Mouse (Mus musculus): ENCODE results near the gene Pidd1. TPM values are rescaled to one million over a fixed set of nuclear protein-coding genes. Genes with fewer than 3 reads are reported as not detected.

The Pidd1 gene
- total and polyA plus RNA-seq, 3 experiments = 5.8 to 24.9 (median 7.8) TPM

DNA sequence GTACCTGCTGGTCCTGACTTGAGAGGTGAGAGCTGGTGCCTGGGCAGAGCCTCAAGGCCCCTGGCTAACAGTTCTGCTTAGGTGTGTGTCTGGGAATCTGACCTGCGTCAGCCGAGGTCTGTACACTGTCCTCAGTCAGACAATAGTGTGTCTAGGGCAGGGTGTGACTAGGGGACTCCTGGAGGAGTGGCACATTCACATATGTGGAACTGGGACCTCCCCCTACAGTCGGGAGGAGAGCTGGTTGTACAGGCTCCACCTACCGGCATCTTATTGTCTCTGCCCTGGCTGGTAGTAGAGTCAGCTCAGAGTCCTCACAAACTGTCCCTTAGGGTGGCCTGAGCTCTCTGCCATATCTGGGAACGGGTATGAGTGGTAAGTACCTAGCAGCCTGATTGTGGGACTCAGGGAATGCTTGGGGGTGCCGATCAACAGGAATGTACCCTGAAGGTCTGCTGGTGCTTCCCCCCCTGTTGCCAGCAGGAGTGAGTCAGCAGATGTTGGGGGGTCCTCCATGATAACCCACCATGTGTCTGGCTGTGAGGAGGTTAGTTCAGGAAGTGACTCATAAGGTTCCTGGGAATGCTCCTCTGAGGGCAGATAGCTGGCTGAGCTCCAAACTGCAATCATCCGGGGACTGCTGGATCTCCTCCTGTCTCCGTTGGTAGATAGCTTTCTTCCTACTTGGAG lies 24.8 kb upstream of the Pidd1 start (continued):
- TF ChIP-seq E2F4 (IDR thresholded peaks at IDR 0.05; ENCODE audit: insufficient replicate concordance, low read depth, low read length) (no peak), ZMIZ1 (IDR thresholded peaks at IDR 0.05; ENCODE audit: low read depth, low read length) (no peak), JUN (IDR thresholded peaks at IDR 0.05; ENCODE audit: insufficient read depth, low read depth, low read length) (no peak), HCFC1 (IDR thresholded peaks at IDR 0.05; ENCODE audit: low read depth, low read length) (no peak), NELFE (IDR thresholded peaks at IDR 0.05; ENCODE audit: low read depth, low read length) (no peak; the same call in 1 of the 2 replicates), MAZ (IDR thresholded peaks at IDR 0.05; ENCODE audit: low read depth, low read length) (peak; percentile 39; the same call in 1 of the 2 replicates), SIN3A (IDR thresholded peaks at IDR 0.05; ENCODE audit: low read length) (peak; percentile 87)

- TF ChIP-seq MAFK (IDR thresholded peaks at IDR 0.05; ENCODE audit: insufficient replicate concordance, low read length) (no peak), KAT2A (IDR thresholded peaks at IDR 0.05; ENCODE audit: insufficient replicate concordance, low read length) (no peak), MAZ (IDR thresholded peaks at IDR 0.05; ENCODE audit: low read depth, low read length) (no peak), E2F4 (IDR thresholded peaks at IDR 0.05; ENCODE audit: insufficient replicate concordance, low read depth, low read length) (no peak), IRF4 (IDR thresholded peaks at IDR 0.05; ENCODE audit: low read depth, low read length) (no peak), ZC3H11A (IDR thresholded peaks at IDR 0.05; ENCODE audit: low read depth, low read length) (no peak), ZMIZ1 (IDR thresholded peaks at IDR 0.05; ENCODE audit: low read depth, low read length) (no peak), SMC3 (IDR thresholded peaks at IDR 0.05; ENCODE audit: low read depth, low read length) (no peak), MYC (IDR thresholded peaks at IDR 0.05; ENCODE audit: low read depth, low read length) (no peak), RAD21 (IDR thresholded peaks at IDR 0.05; ENCODE audit: low read depth, low read length) (no peak), CTCF (conservative IDR thresholded peaks at IDR 0.05 in 1 of 2, IDR thresholded peaks at IDR 0.05 in 1 of 2; ENCODE audit: low read depth in 2 of 2, low read length in 2 of 2) (no peak), TBP (conservative IDR thresholded peaks at IDR 0.05; ENCODE audit: low read depth, low read length) (no peak), TCF12 (IDR thresholded peaks at IDR 0.05; ENCODE audit: low read depth, low read length) (no peak), JUN (IDR thresholded peaks at IDR 0.05; ENCODE audit: insufficient read depth, low read depth, low read length) (no peak), ELF1 (IDR thresholded peaks at IDR 0.05; ENCODE audit: low read depth, low read length) (no peak), NRF1 (IDR thresholded peaks at IDR 0.05; ENCODE audit: low read depth, low read length) (no peak), HCFC1 (IDR thresholded peaks at IDR 0.05; ENCODE audit: low read depth, low read length) (no peak)
- H3K9me3 ChIP-seq (replicated peaks; ENCODE audit: low read length) = no peaks in the 10 kb centered on the region
These were observed 24.3 kb upstream of the Pidd1 start for GRCm38 (mm10) chr7:141468164-141468521.

More at GRCm38 (mm10) chr7:141468164-141468521, 24.3 kb upstream of the Pidd1 start:
- H3K4me2 ChIP-seq (ENCODE audit: insufficient read depth, low read depth, poor library complexity, severe bottlenecking) = peak overlapping the region; percentile 97
- H3K79me2 ChIP-seq (replicated peaks; ENCODE audit: control insufficient read depth, extremely low read depth, insufficient read depth, poor library complexity, severe bottlenecking) = peaks cover 5% of the 10 kb centered on the region; the same call in 1 of the 2 replicates
- peak overlapping the region; percentile 28 for H3K9ac ChIP-seq (ENCODE audit: insufficient read depth, low read depth)
- H3K4me1 ChIP-seq (ENCODE audit: control insufficient read depth in 1 of 2, insufficient read depth in 2 of 2) = peaks cover 26 to 51% of the 10 kb centered on the region in 2 experiments
- DNase-seq (ENCODE audit: extremely low read depth) = no peak
- peak overlapping the region; percentile 67 to 84 (median 79) for H3K4me3 ChIP-seq (replicated peaks in 1 of 3; ENCODE audit: low read depth in 2 of 3, low read length in 2 of 3, poor library complexity in 1 of 3)
- H3K36me3 ChIP-seq (replicated peaks in 1 of 2; ENCODE audit: control insufficient read depth in 1 of 2, insufficient read depth in 1 of 2, low read length in 1 of 2) = peaks cover 27 to 40% of the 10 kb centered on the region in 2 experiments
- H3K27ac ChIP-seq (ENCODE audit: insufficient read depth, low read depth) = peak overlapping the region; percentile 48
- no peaks in the 10 kb centered on the region for H3K27me3 ChIP-seq (replicated peaks)
- in situ Hi-C loops (cut with MboI; ENCODE audit: low pct_ligation_motif_present, low pct_unique_long_range_greater_than_20kb, low sequenced_read_pairs) (no loop called here), dilution Hi-C loops (cut with MboI; ENCODE audit: extremely low pct_ligation_motif_present, extremely low pct_unique_long_range_greater_than_20kb, low sequenced_read_pairs) (no loop called here)

Data from CH12.LX (cell line).